Mouse (Mus musculus) gastrocnemius, postnatal 25 days (tissue): ENCODE measurements around the gene Psmd2. TPM values are rescaled to one million over a fixed set of nuclear protein-coding genes. Genes with fewer than 3 reads are reported as not detected.

ENCODE experiments used
- DNase-seq: peaks from one replicate; pipeline ENCODE4 v3.0.0; 2022
- microRNA-seq, 2 experiments: library from miRNA; unstranded; fragments of <30 nt; microRNA quantifications; one replicate each; pipeline ENCODE4 v1.2.0; 2021; ENCODE audit warnings: borderline replicate concordance in 2 of 2
- total RNA-seq, 2 experiments: library from RNA; stranded (reverse); gene quantifications; 1 replicate in 1 of 2; 2 replicates in 1 of 2; pipeline ENCODE4 v1.2.3; 2021

Psmd2 gene
- total RNA-seq, 2 experiments from 2014 or later: 177 to 187 TPM

- no peak for DNase-seq
Measured at GRCm38 (mm10) chr16:20701729-20702521, 50.5 kb downstream of the Psmd2 start.

- DNase-seq: peak; percentile 45
Measured at GRCm38 (mm10) chr16:20702522-20702893, 51.1 kb downstream of the Psmd2 start.

GRCm38 (mm10) chr16:20703071-20703470, 51.6 kb downstream of the Psmd2 start:
- DNase-seq: no peak

- no peak for DNase-seq
Measured at GRCm38 (mm10) chr16:20703699-20704400, 52.4 kb downstream of the Psmd2 start.

- DNase-seq: no peak
Measured at GRCm38 (mm10) chr16:20705786-20706185, 54.3 kb downstream of the Psmd2 start.

DNA sequence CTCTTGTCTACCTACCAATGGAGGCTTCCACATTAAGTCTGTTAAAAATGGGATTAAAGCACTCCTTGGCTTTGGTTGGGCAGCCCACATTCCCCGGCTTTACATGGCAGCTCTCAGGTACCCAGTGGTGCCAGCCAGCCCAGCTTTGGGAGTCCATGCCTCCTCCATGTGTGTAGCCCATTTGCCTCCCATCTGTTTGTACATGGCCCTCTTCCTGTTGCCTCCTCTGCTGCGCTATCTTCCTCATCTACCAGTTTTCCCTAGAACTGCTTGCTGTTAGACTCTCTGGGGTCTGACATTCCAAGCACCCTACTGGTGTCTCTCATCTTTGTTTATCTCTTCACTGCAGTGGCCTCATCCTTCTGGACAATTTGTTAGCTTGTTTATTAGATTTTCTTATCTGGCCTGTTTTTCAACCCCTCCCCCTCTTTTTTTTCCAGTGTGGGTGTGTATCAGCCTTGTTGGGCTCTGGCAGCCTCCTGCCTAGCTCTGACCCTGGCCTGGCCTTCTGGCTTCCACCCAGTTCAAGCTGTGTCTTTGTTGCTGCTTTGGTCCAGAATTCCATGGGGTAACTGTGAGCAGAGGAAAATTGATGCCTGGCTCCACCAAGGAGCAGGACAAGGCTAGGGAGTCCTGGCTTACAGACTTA, 55.1 kb downstream of the Psmd2 start:
- peak; percentile 54 for DNase-seq

DNA sequence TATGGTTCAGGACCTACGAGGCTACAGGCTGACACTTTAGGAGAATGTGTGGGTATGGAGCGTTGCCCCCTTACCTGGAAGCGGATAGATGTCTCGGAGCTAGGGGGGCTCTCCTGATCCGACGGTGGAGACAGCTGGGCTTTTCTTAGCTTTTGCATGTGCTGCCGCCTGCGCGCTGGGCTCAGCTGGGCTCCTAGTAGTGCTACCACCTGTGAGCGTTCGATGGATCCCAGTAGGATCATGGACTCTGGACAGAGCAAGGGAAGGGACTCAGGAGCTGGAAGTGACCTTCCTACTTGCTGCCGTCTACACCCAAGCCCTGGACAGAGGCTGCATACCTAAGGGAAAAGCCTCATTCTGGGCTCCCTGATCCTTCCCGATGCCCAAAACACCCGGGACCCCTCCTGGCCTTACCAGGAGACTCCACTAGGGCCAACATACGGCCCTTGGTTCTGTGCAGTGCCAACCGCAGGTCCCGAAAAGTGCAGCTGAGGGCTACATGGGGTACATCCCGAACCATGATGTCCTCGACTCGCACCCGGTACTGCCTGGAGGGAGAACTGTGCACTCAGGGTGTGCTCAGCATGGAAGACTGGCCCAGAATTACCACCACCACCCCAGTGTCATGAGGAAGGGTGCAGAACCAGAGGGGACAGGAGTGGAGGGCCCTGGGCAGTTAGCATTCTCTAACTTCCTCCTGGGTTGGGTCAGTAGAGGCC, 56.9 kb downstream of the Psmd2 start:
- DNase-seq: no peak

- no peak for DNase-seq
Measured at GRCm38 (mm10) chr16:20708939-20709734, 57.7 kb downstream of the Psmd2 start.

GRCm38 (mm10) chr16:20710370-20710769, 58.9 kb downstream of the Psmd2 start:
- DNase-seq: no peak

DNA sequence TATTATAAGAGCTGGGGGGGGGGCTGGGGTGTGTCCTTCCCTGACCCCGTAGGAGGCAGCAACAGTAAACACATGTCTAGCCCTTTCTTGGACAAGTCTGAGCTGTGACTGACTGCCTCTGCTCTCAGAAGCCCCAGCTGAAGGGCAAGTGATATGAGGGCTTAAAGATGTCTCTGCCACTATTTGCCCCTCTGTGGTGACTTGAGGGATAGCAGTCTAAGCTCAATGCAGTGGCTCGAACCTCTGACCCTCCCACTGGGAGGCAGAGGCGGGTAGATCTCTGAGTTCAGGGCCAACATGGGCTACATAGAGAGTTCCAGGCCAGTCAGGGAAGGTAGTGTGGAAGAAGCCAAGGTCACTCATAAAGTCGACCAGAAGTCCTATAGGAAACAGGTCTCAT, 59.4 kb downstream of the Psmd2 start:
- no peak for DNase-seq

DNA sequence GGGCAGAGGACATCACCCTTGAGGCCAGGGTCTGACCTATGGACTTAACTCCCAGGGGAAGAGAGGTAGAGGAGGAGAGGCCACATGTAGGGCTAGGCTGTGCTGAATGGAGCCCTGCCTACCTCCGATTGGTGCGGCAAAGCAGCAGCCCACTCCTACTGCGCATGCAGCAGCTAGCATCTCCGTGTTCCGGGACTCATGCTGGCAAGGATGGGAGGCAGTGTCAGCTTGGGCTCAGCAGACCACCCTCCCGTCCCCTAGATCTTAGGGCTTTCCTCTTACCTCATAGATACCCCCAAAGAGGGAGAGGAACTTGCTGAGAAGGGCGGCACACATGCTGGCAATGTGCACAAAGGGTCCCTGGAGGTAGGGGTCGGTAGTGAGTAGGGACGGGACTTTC, 60.7 kb downstream of the Psmd2 start:
- no peak for DNase-seq

DNA sequence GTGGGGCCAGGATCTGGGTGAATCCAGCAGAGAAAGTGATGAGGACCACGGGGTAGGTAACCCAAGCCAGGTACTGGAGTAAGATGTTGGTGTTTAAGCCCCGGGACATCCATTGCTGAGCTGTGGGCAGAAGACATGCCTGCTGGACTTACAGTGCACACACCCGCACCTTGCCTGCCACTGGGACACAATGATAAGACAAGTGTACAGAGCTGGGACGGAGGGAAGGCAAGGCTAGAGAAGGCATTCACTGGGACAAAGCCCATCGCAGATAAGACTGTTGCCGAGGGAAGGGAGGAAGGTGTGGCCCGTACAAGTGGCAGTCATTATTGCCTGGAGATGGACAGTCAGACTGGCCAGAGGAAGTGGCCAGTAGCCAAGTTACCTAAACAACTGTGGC, 61.4 kb downstream of the Psmd2 start:
- no peak for DNase-seq

Small RNAs within 50 kb of the gene (microRNA-seq; reads per million reads assigned to microRNA genes)
- gene Mir1224: 0 to 1.5 reads per million in 2 experiments

Other genes starting within 250 kb of the Psmd2 start
- gene Abcc5, start 225.3 kb upstream of the Psmd2 start, total RNA-seq: 10 to 100 TPM; 51.1 to 53.5 TPM
- 10 to 100 TPM; 50.0 to 50.1 TPM for gene Eif2b5, start 152.8 kb upstream of the Psmd2 start, total RNA-seq
- gene Dvl3, start 134.7 kb upstream of the Psmd2 start, total RNA-seq: 10 to 100 TPM; 26.4 to 29.1 TPM
- gene Ap2m1, start 116.2 kb upstream of the Psmd2 start, total RNA-seq: 100 to 1,000 TPM; 137 to 146 TPM
- 10 to 100 TPM; 58.0 to 61.4 TPM for gene Abcf3, start 103.1 kb upstream of the Psmd2 start, total RNA-seq
- gene Vwa5b2, start 62.2 kb upstream of the Psmd2 start, total RNA-seq: not detected
- gene Eef1akmt4, start 40.1 kb upstream of the Psmd2 start, total RNA-seq: 1 to 10 TPM; 5.1 to 5.7 TPM
- not detected for gene Gm49333, start 40.0 kb upstream of the Psmd2 start, total RNA-seq
- 10 to 100 TPM; 10.9 to 16.8 TPM for gene Alg3, start 39.9 kb upstream of the Psmd2 start, total RNA-seq
- gene Camk2n2, start 30.4 kb upstream of the Psmd2 start, total RNA-seq: 1 to 10 TPM; 1.2 to 1.6 TPM
- gene Ece2, start 21.8 kb upstream of the Psmd2 start, total RNA-seq: under 1 TPM; 0.13 to 0.32 TPM
- gene Eif4g1, start 16.7 kb downstream of the Psmd2 start, total RNA-seq: 100 to 1,000 TPM; 356 to 390 TPM
- gene Fam131a, start 41.6 kb downstream of the Psmd2 start, total RNA-seq: 10 to 100 TPM; 31.5 to 57.0 TPM
- gene Polr2h, start 66.0 kb downstream of the Psmd2 start, total RNA-seq: 1 to 10 TPM; 8.2 to 8.3 TPM
- gene Clcn2, start 66.1 kb downstream of the Psmd2 start, total RNA-seq: 1 to 10 TPM; 2.0 to 3.2 TPM
- gene Chrd, start 81.5 kb downstream of the Psmd2 start, total RNA-seq: 1 to 10 TPM; 3.2 to 3.6 TPM
- gene Thpo, start 82.9 kb downstream of the Psmd2 start, total RNA-seq: 1 to 10 TPM; 2.1 to 3.0 TPM